13 mouse cellular contexts compared by ENCODE assay signal in genomic region chr8:104633156-104633744, GRCm38 (mm10). TPM values are rescaled to one million over a fixed set of nuclear protein-coding genes. Genes with fewer than 3 reads are reported as not detected.
A peak's percentile ranks its signal among the peaks of the same experiment; 100 is the strongest.
DNase-seq lines count a peak whose midpoint lies in the region; ATAC-seq lines count a peak whose summit lies in the region.
"Had no signal": no experiment of that assay in that cellular context is flagged by ENCODE, and none has a peak within 500 bp of the region (broad histone marks: within the 10 kb centered on the region; RNA-seq: fewer than 3 reads in every experiment).

No protein-coding gene starts in this region.

- H3K4me1 ChIP-seq in heart, embryonic 12.5 days (replicated peaks), result peaks cover 39% of the 10 kb centered on the region
- H3K4me1 ChIP-seq in neural tube, embryonic 15.5 days, result peaks cover 17% of the 10 kb centered on the region

- ATAC-seq in heart, embryonic 12.5 days (ENCODE audit: insufficient number of reproducible peaks, low FRiP score), result no peak
- ATAC-seq in neural tube, embryonic 15.5 days (ENCODE audit: low FRiP score), result no peak
- ATAC-seq: liver, postnatal 0 days had no signal

- no peaks in the 10 kb centered on the region for H3K27me3 ChIP-seq in heart, embryonic 12.5 days (replicated peaks)
- peaks cover 31% of the 10 kb centered on the region for H3K27me3 ChIP-seq in neural tube, embryonic 15.5 days (replicated peaks)

- 44% methylated on average over 9 of the region's 9 CpGs for WGBS in heart, embryonic 12.5 days
- 58% methylated on average over 9 of the region's 9 CpGs for WGBS in neural tube, embryonic 15.5 days

- H3K4me3 ChIP-seq in heart, embryonic 12.5 days, result no peak overlapping the region
- H3K4me3 ChIP-seq in neural tube, embryonic 15.5 days (replicated peaks), result no peak overlapping the region
- H3K4me3 ChIP-seq: megakaryocyte, embryonic 14.5 days had no signal

- H3K36me3 ChIP-seq in heart, embryonic 12.5 days, result peaks cover 41% of the 10 kb centered on the region
- H3K36me3 ChIP-seq in neural tube, embryonic 15.5 days, result peaks cover 13% of the 10 kb centered on the region

- no peaks in the 10 kb centered on the region for H3K9me3 ChIP-seq in heart, embryonic 12.5 days (replicated peaks)
- H3K9me3 ChIP-seq in neural tube, embryonic 15.5 days (replicated peaks), result no peaks in the 10 kb centered on the region
- H3K9me3 ChIP-seq: megakaryocyte, embryonic 14.5 days had no signal

- peak; percentile 1 for DNase-seq in kidney, postnatal 4 days
- DNase-seq in kidney, adult 11 months, result no peak
- peak; percentile 17 to 54 for DNase-seq in urinary bladder, postnatal 4 days (ENCODE audit: low spot score in 2 of 2)
- DNase-seq in urinary bladder, postnatal 36 days (ENCODE audit: low spot score in 2 of 2), result no peak
- peak; percentile 64 for DNase-seq in testis, postnatal 14 days (ENCODE audit: low spot score)
- no peak for DNase-seq in cerebellum, postnatal 14 days
- DNase-seq: cerebellum, adult 2 months; liver, postnatal 0 days; retina, postnatal 1 day had no signal

- H3K4me2 ChIP-seq in heart, embryonic 12.5 days, result no peak overlapping the region
- H3K4me2 ChIP-seq in neural tube, embryonic 15.5 days, result no peak overlapping the region

- H3K9ac ChIP-seq in heart, embryonic 12.5 days, result no peak overlapping the region
- no peak overlapping the region for H3K9ac ChIP-seq in neural tube, embryonic 15.5 days (replicated peaks)
- H3K9ac ChIP-seq: liver, postnatal 0 days had no signal

- H3K27ac ChIP-seq in heart, embryonic 12.5 days (ENCODE audit: poor library complexity, severe bottlenecking), result peak overlapping the region; percentile 67
- no peak overlapping the region for H3K27ac ChIP-seq in neural tube, embryonic 15.5 days (replicated peaks)

RNA-seq across cellular contexts. Expression of gene Rrad, which starts 2.1 kb away (rescaled TPM):
- 299 and 301 TPM in 2 replicates for polyA plus RNA-seq in heart, embryonic 12.5 days (2016; fragmentation: Nextera tagmentation; extraction: Ambion mirVana)
- polyA plus RNA-seq in neural tube, embryonic 15.5 days (2015; fragmentation: Nextera tagmentation; extraction: Ambion mirVana), result 4.7 and 6.8 TPM in 2 replicates

RNA-seq across cellular contexts. Expression of gene Ciao2b, which starts 8.5 kb away (rescaled TPM):
- 187 and 195 TPM in 2 replicates for polyA plus RNA-seq in heart, embryonic 12.5 days (2016; fragmentation: Nextera tagmentation; extraction: Ambion mirVana)
- polyA plus RNA-seq in neural tube, embryonic 15.5 days (2015; fragmentation: Nextera tagmentation; extraction: Ambion mirVana), result 121 and 135 TPM in 2 replicates

RNA-seq across cellular contexts. Expression of gene Cdh16, which starts 9.1 kb away (rescaled TPM):
- polyA plus RNA-seq in heart, embryonic 12.5 days (2016; fragmentation: Nextera tagmentation; extraction: Ambion mirVana), result 16.1 and 18.6 TPM in 2 replicates
- polyA plus RNA-seq in neural tube, embryonic 15.5 days (2015; fragmentation: Nextera tagmentation; extraction: Ambion mirVana), result 0.38 TPM in 1 of 2 replicates, not detected in the other
- polyA plus RNA-seq: cerebellum, adult 2 months; neural tube, embryonic 11.5 days had no signal

RNA-seq across cellular contexts. Expression of gene Pdp2, which starts 42.0 kb away (rescaled TPM):
- 8.6 and 9.0 TPM in 2 replicates for polyA plus RNA-seq in heart, embryonic 12.5 days (2016; fragmentation: Nextera tagmentation; extraction: Ambion mirVana)
- 18.4 and 19.7 TPM in 2 replicates for polyA plus RNA-seq in neural tube, embryonic 15.5 days (2015; fragmentation: Nextera tagmentation; extraction: Ambion mirVana)

Comparison
In these comparisons a context has a peak if more than half of its experiments do, and no peak if none do; other contexts are left out.
1. DNase-seq: peak in kidney, postnatal 4 days (2 of 2), urinary bladder, postnatal 4 days (2 of 2) and testis, postnatal 14 days (single experiment); none in kidney, adult 11 months (single experiment), urinary bladder, postnatal 36 days (0 of 2) and cerebellum, postnatal 14 days (0 of 2).
2. RNA of gene Rrad, which starts 2.1 kb away (polyA plus RNA-seq): 299 to 301 TPM in heart, embryonic 12.5 days; 4.7 to 6.8 TPM in neural tube, embryonic 15.5 days; every median in the first group is over 10 times any median in the second.
3. RNA of gene Cdh16, which starts 9.1 kb away (polyA plus RNA-seq): 16.1 to 18.6 TPM in heart, embryonic 12.5 days; 0.38 TPM in neural tube, embryonic 15.5 days; every median in the first group is over 10 times any median in the second.